Mouse (Mus musculus) right cerebral cortex, postnatal 14 days (tissue): ENCODE results near the gene Trim9.

ENCODE experiments used
- DNase-seq: peaks from one replicate; pipeline ENCODE4 v3.0.0; 2022

The Trim9 gene

GRCm38 (mm10) chr12:70325826-70326225, 21.6 kb downstream of the Trim9 start:
- no peak for DNase-seq

GRCm38 (mm10) chr12:70322790-70323189, 24.6 kb downstream of the Trim9 start:
- DNase-seq: no peak

- DNase-seq: no peak
These were observed 31.3 kb downstream of the Trim9 start for GRCm38 (mm10) chr12:70316147-70316546.

- no peak for DNase-seq
These were observed 39.5 kb downstream of the Trim9 start for GRCm38 (mm10) chr12:70307881-70308280.

- no peak for DNase-seq
These were observed 40.4 kb downstream of the Trim9 start for GRCm38 (mm10) chr12:70307062-70307461.

GRCm38 (mm10) chr12:70304014-70304413, 43.4 kb downstream of the Trim9 start:
- DNase-seq: no peak

GRCm38 (mm10) chr12:70303525-70303924, 43.9 kb downstream of the Trim9 start:
- DNase-seq: no peak

GRCm38 (mm10) chr12:70302022-70302720, 45.2 kb downstream of the Trim9 start:
- no peak for DNase-seq

- DNase-seq: no peak
These were observed 53.3 kb downstream of the Trim9 start for GRCm38 (mm10) chr12:70293927-70294684.

- DNase-seq: no peak
These were observed 54.1 kb downstream of the Trim9 start for GRCm38 (mm10) chr12:70293165-70293926.

GRCm38 (mm10) chr12:70285521-70285920, 61.9 kb downstream of the Trim9 start:
- DNase-seq: no peak

- no peak for DNase-seq
These were observed 62.4 kb downstream of the Trim9 start for GRCm38 (mm10) chr12:70284979-70285378.

- DNase-seq: no peak
These were observed 64.2 kb downstream of the Trim9 start for GRCm38 (mm10) chr12:70283116-70283731.

- DNase-seq: no peak
These were observed 66.5 kb downstream of the Trim9 start for GRCm38 (mm10) chr12:70280930-70281329.

- no peak for DNase-seq
These were observed 67.0 kb downstream of the Trim9 start for GRCm38 (mm10) chr12:70280381-70280780.

- DNase-seq: no peak
These were observed 70.1 kb downstream of the Trim9 start for GRCm38 (mm10) chr12:70277071-70277939.

- DNase-seq: no peak
These were observed 77.7 kb downstream of the Trim9 start for GRCm38 (mm10) chr12:70269724-70270123.

- no peak for DNase-seq
These were observed 80.1 kb downstream of the Trim9 start for GRCm38 (mm10) chr12:70267314-70267713.

- no peak for DNase-seq
These were observed 80.9 kb downstream of the Trim9 start for GRCm38 (mm10) chr12:70266494-70266931.

GRCm38 (mm10) chr12:70263721-70264120, 83.7 kb downstream of the Trim9 start:
- no peak for DNase-seq

- no peak for DNase-seq
These were observed 85.0 kb downstream of the Trim9 start for GRCm38 (mm10) chr12:70262271-70262953.
